Mouse (Mus musculus): Measurements from ENCODE around the gene Ppp1r18.

- TF ChIP-seq MYOD1 (IDR thresholded peaks at IDR 0.05; ENCODE audit: control insufficient read depth in 1 of 3, insufficient read length in 2 of 3, low read depth in 2 of 3) = no peak
- TF ChIP-seq CEBPB (IDR thresholded peaks at IDR 0.05; ENCODE audit: insufficient read depth, poor library complexity, severe bottlenecking) = no peak
- TF ChIP-seq MYOG (IDR thresholded peaks at IDR 0.05; ENCODE audit: control insufficient read depth in 1 of 3, insufficient read depth in 1 of 3, insufficient read length in 2 of 3, low read depth in 2 of 3) = no peak
- TF ChIP-seq POLR2A (IDR thresholded peaks at IDR 0.05; ENCODE audit: insufficient read length, low read depth) = no peak
- no peak for TF ChIP-seq USF1 (IDR thresholded peaks at IDR 0.05; ENCODE audit: low read depth)
- no peak for TF ChIP-seq MAX (IDR thresholded peaks at IDR 0.05; ENCODE audit: low read depth)
Observed at GRCm38 (mm10) chr17:35869346-35870067, 4.1 kb downstream of the Ppp1r18 start.
